Mouse (Mus musculus) liver, postnatal 0 days (tissue): ENCODE data around the gene Slc17a5.
A peak's percentile ranks its signal among the peaks of the same experiment; 100 is the strongest.

Experiments used
- CTCF ChIP-seq: sonication (generic); IDR thresholded peaks from 2 replicates; pipeline ENCODE4 v1.5.1; 2016; ENCODE audit warnings: antibody characterized with exemption, low read depth
- EP300 ChIP-seq: IDR thresholded peaks from 2 replicates; pipeline ENCODE4 v1.6.1; 2016; ENCODE audit warnings: antibody characterized with exemption, low read depth, mild to moderate bottlenecking

- TF ChIP-seq CTCF (peak; percentile 14; the same call in 1 of the 2 replicates), EP300 (no peak)
These were observed 11.4 kb downstream of the Slc17a5 start for GRCm38 (mm10) chr9:78576466-78576865.
